Mouse (Mus musculus): ENCODE data around the gene Csde1. TPM values are rescaled to one million over a fixed set of nuclear protein-coding genes. Genes with fewer than 3 reads are reported as not detected.

Gene Csde1
- polyA plus RNA-seq, 1 experiment from 2014 or later = 346 TPM

GRCm38 (mm10) chr3:102997036-102997435, 23.2 kb upstream of the Csde1 start:
- POLR2A ChIA-PET = interaction anchor here (0.8 to 2.4 kb wide), 2 partner anchors 23 to 30 kb away, joined by 3 to 7 read pairs; partner anchors contain the start of gene Csde1
- DNase-seq (ENCODE audit: low read depth, low spot score) = no peak
- no peaks in the 10 kb centered on the region for H3K27me3 ChIP-seq
- CTCF ChIA-PET = interaction anchor here (1.1 to 1.2 kb wide), 3 partner anchors 10 to 66 kb away, joined by 4 read pairs; no protein-coding TSS in a partner anchor
- no peak for ATAC-seq
- in situ Hi-C loops (cut with MboI; ENCODE audit: low pct_unique_long_range_greater_than_20kb) = no loop called here
- TF ChIP-seq CTCF (IDR thresholded peaks at IDR 0.05) = no peak

GRCm38 (mm10) chr3:102997591-102997990, 22.6 kb upstream of the Csde1 start:
- no peak for TF ChIP-seq CTCF (IDR thresholded peaks at IDR 0.05)
- in situ Hi-C loops (cut with MboI; ENCODE audit: low pct_unique_long_range_greater_than_20kb) = no loop called here
- DNase-seq (ENCODE audit: low read depth, low spot score) = no peak
- ChIA-PET CTCF (interaction anchor here (1.1 to 1.2 kb wide), 3 partner anchors 9 to 19 kb away, joined by 3 to 4 read pairs (median 4); no protein-coding TSS in a partner anchor), POLR2A (no interaction called here)
- no peak for ATAC-seq
- H3K27me3 ChIP-seq = no peaks in the 10 kb centered on the region

GRCm38 (mm10) chr3:103001595-103001994, 18.6 kb upstream of the Csde1 start:
- TF ChIP-seq CTCF (IDR thresholded peaks at IDR 0.05) = no peak
- no peaks in the 10 kb centered on the region for H3K27me3 ChIP-seq
- ATAC-seq (no peak), DNase-seq (ENCODE audit: low read depth, low spot score) (no peak)
- ChIA-PET CTCF (interaction anchor here (1.1 to 1.6 kb wide), 2 partner anchors 12 to 24 kb away, joined by 3 to 4 read pairs; no protein-coding TSS in a partner anchor), POLR2A (no interaction called here)
- in situ Hi-C loops (cut with MboI; ENCODE audit: low pct_unique_long_range_greater_than_20kb) = no loop called here

- ChIA-PET POLR2A (no interaction called here), CTCF (interaction anchor here (1.2 kb wide), 1 partner anchor 17 kb away, joined by 3 read pairs; no protein-coding TSS in a partner anchor)
- in situ Hi-C loops (cut with MboI; ENCODE audit: low pct_unique_long_range_greater_than_20kb) = no loop called here
- H3K27me3 ChIP-seq = no peaks in the 10 kb centered on the region
- no peak for TF ChIP-seq CTCF (IDR thresholded peaks at IDR 0.05)
- no peak for DNase-seq (ENCODE audit: low read depth, low spot score)
- no peak for ATAC-seq
Measured at GRCm38 (mm10) chr3:103017350-103017749, 2.9 kb upstream of the Csde1 start.

- in situ Hi-C loops (cut with MboI; ENCODE audit: low pct_unique_long_range_greater_than_20kb) = no loop called here
- ChIA-PET POLR2A (interaction anchor here (0.9 to 2.1 kb wide), 4 partner anchors 8 to 23 kb away, joined by 3 to 7 read pairs (median 6); partner anchors contain the start of gene Sike1), CTCF (interaction anchor here (1.4 kb wide), 1 partner anchor 19 kb away, joined by 3 read pairs; no protein-coding TSS in a partner anchor)
- no peak for TF ChIP-seq CTCF (IDR thresholded peaks at IDR 0.05)
- no peaks in the 10 kb centered on the region for H3K27me3 ChIP-seq
- no peak for DNase-seq (ENCODE audit: low read depth, low spot score)
- ATAC-seq = no peak
Measured at GRCm38 (mm10) chr3:103019462-103019861, 764 bp upstream of the Csde1 start.

- no peak for TF ChIP-seq CTCF (IDR thresholded peaks at IDR 0.05)
- POLR2A ChIA-PET = interaction anchor here (0.6 to 2.1 kb wide), 2 partner anchors 25 to 45 kb away, joined by 3 to 7 read pairs; partner anchors contain the start of gene Sike1
- peak; percentile 74 for DNase-seq (ENCODE audit: low read depth, low spot score)
- H3K27me3 ChIP-seq = no peaks in the 10 kb centered on the region
- in situ Hi-C loops (cut with MboI; ENCODE audit: low pct_unique_long_range_greater_than_20kb) = no loop called here
- CTCF ChIA-PET = interaction anchor here (1.6 kb wide), 1 partner anchor 82 kb away, joined by 3 read pairs; the partner anchor contains the start of gene Dennd2c
- ATAC-seq = peak; percentile 68
Measured at GRCm38 (mm10) chr3:103020943-103021638, 865 bp downstream of the Csde1 start.

- H3K27me3 ChIP-seq = no peaks in the 10 kb centered on the region
- in situ Hi-C loops (cut with MboI; ENCODE audit: low pct_unique_long_range_greater_than_20kb) = no loop called here
- no peak for TF ChIP-seq CTCF (IDR thresholded peaks at IDR 0.05)
- CTCF ChIA-PET = no interaction called here
- ATAC-seq (no peak), DNase-seq (ENCODE audit: low read depth, low spot score) (no peak)
- POLR2A ChIA-PET = no interaction called here
Measured at GRCm38 (mm10) chr3:103026174-103026573, 5.9 kb downstream of the Csde1 start.

- in situ Hi-C loops (cut with MboI; ENCODE audit: low pct_unique_long_range_greater_than_20kb) = no loop called here
- no peaks in the 10 kb centered on the region for H3K27me3 ChIP-seq
- POLR2A ChIA-PET = no interaction called here
- CTCF ChIA-PET = interaction anchor here (2.3 kb wide), 1 partner anchor 16 kb away, joined by 7 read pairs; no protein-coding TSS in a partner anchor
- ATAC-seq (no peak), DNase-seq (ENCODE audit: low read depth, low spot score) (no peak)
- TF ChIP-seq CTCF (IDR thresholded peaks at IDR 0.05) = no peak
Measured at GRCm38 (mm10) chr3:103040285-103040684, 20.1 kb downstream of the Csde1 start.

- no peak for DNase-seq (ENCODE audit: low read depth, low spot score)
- ChIA-PET POLR2A (no interaction called here), CTCF (interaction anchor here (0.7 to 2.3 kb wide), 3 partner anchors 17 to 26 kb away, joined by 3 to 7 read pairs (median 3); no protein-coding TSS in a partner anchor)
- TF ChIP-seq CTCF (IDR thresholded peaks at IDR 0.05) = no peak
- in situ Hi-C loops (cut with MboI; ENCODE audit: low pct_unique_long_range_greater_than_20kb) = no loop called here
- H3K27me3 ChIP-seq = no peaks in the 10 kb centered on the region
- no peak for ATAC-seq
Measured at GRCm38 (mm10) chr3:103040861-103041379, 20.7 kb downstream of the Csde1 start.

GRCm38 (mm10) chr3:103056016-103056595, 35.9 kb downstream of the Csde1 start:
- ChIA-PET POLR2A (no interaction called here), CTCF (interaction anchor here (0.7 to 2.7 kb wide), 4 partner anchors 9 to 128 kb away, joined by 3 to 10 read pairs (median 4); no protein-coding TSS in a partner anchor)
- DNase-seq (ENCODE audit: low read depth, low spot score) = no peak
- H3K27me3 ChIP-seq = no peaks in the 10 kb centered on the region
- TF ChIP-seq CTCF (IDR thresholded peaks at IDR 0.05) = no peak
- no peak for ATAC-seq
- in situ Hi-C loops (cut with MboI; ENCODE audit: low pct_unique_long_range_greater_than_20kb) = no loop called here

Measured in Patski (cell line).